Mouse (Mus musculus) embryonic facial prominence, embryonic 14.5 days (tissue): ENCODE results near the gene Shroom3. TPM values are rescaled to one million over a fixed set of nuclear protein-coding genes. Genes with fewer than 3 reads are reported as not detected.

Source experiments
- ATAC-seq: fragments of 200-750 bp; cut with Nextera tagmentation; 2 replicates; pipeline ENCODE4 v1.8.0; 2017; ENCODE audit warnings: low read depth, moderate number of reproducible peaks, moderate TSS enrichment
- DNase-seq: peaks from one replicate; pipeline ENCODE4 v3.0.0-alpha.2; 2015; ENCODE audit warnings: low spot score
- H3K27ac ChIP-seq: fragments of 300-500 bp; sonication (generic); replicated peaks from 2 replicates; pipeline ENCODE4 v1.5.1; 2014; ENCODE audit warnings: low read depth, mild to moderate bottlenecking, low read length, moderate library complexity
- H3K27me3 ChIP-seq: fragments of 300-500 bp; sonication (generic); replicated peaks from 2 replicates; pipeline ENCODE4 v1.6.1; 2014; ENCODE audit warnings: low read length; ENCODE audit not compliant: control insufficient read depth, insufficient read depth
- H3K36me3 ChIP-seq: fragments of 300-500 bp; sonication (generic); 2 replicates; pipeline ENCODE4 v1.6.1; 2014; ENCODE audit warnings: low read length, mixed read lengths; ENCODE audit not compliant: control insufficient read depth, insufficient read depth
- H3K4me1 ChIP-seq: fragments of 300-500 bp; sonication (generic); 2 replicates; pipeline ENCODE4 v1.6.1; 2014; ENCODE audit warnings: antibody characterized with exemption, low read length; ENCODE audit not compliant: control insufficient read depth, insufficient read depth
- H3K4me2 ChIP-seq: fragments of 300-500 bp; sonication (generic); 2 replicates; pipeline ENCODE4 v1.6.1; 2014; ENCODE audit warnings: low read depth, mild to moderate bottlenecking, low read length, moderate library complexity, mixed read lengths
- H3K4me3 ChIP-seq: fragments of 300-500 bp; sonication (generic); 2 replicates; pipeline ENCODE4 v1.5.1; 2014; ENCODE audit warnings: low read depth, mild to moderate bottlenecking, low read length
- H3K9ac ChIP-seq: fragments of 300-500 bp; sonication (generic); 2 replicates; pipeline ENCODE4 v1.6.1; 2014; ENCODE audit warnings: low read depth, mild to moderate bottlenecking, low read length, moderate library complexity, mixed read lengths
- H3K9me3 ChIP-seq: fragments of 300-500 bp; sonication (generic); 2 replicates; pipeline ENCODE4 v1.6.1; 2016; ENCODE audit warnings: low read length; ENCODE audit not compliant: control insufficient read depth
- WGBS: fragments of 180-500 bp; shearing (Covaris S2); extraction: QIAGEN DNeasy Blood & Tissue Kit; methylation state at CpG from one replicate; pipeline ENCODE4 v1.1.7; 2014; 5-methylcytosine and 5-hydroxymethylcytosine counted together
- polyA plus RNA-seq: library from polyadenylated mRNA; unstranded; fragments of >200 nt; fragmentation: Nextera tagmentation; extraction: Ambion mirVana; gene quantifications from 2 replicates; pipeline ENCODE4 v1.2.1, GENCODE M21; 2014

Shroom3 gene
- polyA plus RNA-seq, 1 experiment from 2014 or later: 3.4 TPM

DNA sequence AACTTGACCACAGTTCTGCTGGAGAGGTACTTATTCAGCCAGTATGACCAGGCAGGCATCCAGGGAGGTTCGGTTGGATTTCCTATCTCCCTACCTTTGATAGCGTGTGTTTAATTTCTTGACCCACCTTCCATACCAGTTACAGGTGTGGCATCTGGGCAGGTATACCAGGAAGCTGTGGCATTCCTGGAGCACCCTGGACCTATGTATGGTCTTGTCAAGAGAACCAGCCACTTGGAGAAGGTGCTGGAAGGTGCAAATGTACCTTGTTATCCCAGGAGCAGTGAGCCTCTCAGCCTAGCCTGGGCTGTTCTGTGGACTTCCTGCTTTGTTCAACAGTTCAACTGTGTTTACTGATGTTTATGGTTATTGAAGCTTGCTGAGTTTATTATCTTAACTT lies 197.2 kb downstream of the Shroom3 start:
- Histone ChIP-seq H3K4me1 (no peaks in the 10 kb centered on the region), H3K4me3 (no peak overlapping the region), H3K27ac (no peak overlapping the region), H3K9ac (no peak overlapping the region), H3K36me3 (no peaks in the 10 kb centered on the region), H3K27me3 (no peaks in the 10 kb centered on the region), H3K9me3 (no peaks in the 10 kb centered on the region), H3K4me2 (no peak overlapping the region)
- DNase-seq (no peak), ATAC-seq (no peak)
- WGBS: 89% methylated on average over 2 of the region's 2 CpGs

- 41% methylated on average over 4 of the region's 4 CpGs for WGBS
- Histone ChIP-seq H3K9me3 (no peaks in the 10 kb centered on the region), H3K4me1 (no peaks in the 10 kb centered on the region), H3K9ac (no peak overlapping the region), H3K27me3 (no peaks in the 10 kb centered on the region), H3K27ac (no peak overlapping the region), H3K4me2 (no peak overlapping the region), H3K4me3 (no peak overlapping the region), H3K36me3 (no peaks in the 10 kb centered on the region)
- no peak for DNase-seq
- ATAC-seq: no peak
These were observed 197.7 kb downstream of the Shroom3 start for GRCm38 (mm10) chr5:92880893-92881292.

DNA sequence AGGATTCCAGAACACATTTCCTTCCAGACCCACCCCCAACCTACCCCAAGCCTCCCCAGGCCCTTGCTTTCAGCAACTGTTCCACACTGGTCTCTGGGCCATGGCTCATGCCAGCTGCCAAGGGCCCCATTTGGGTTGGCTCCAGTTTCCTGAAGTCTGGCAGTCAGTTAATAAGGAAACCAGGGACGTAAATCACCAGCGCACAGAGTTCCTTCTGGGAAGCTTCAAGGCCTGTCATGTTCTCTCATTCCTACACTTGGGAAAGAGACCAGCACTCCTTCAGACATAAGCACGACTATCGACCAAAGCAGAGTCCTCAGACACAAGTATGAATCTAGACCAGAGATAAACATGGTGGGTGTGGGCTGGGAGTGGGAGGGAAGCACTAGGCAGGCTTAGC lies 202.9 kb downstream of the Shroom3 start:
- no peak overlapping the region for H3K4me2 ChIP-seq

GRCm38 (mm10) chr5:92887501-92887900 lies 204.3 kb downstream of the Shroom3 start:
- no peaks in the 10 kb centered on the region for H3K9me3 ChIP-seq
- no peaks in the 10 kb centered on the region for H3K27me3 ChIP-seq
- no peak overlapping the region for H3K4me2 ChIP-seq
- no peak overlapping the region for H3K9ac ChIP-seq
- H3K27ac ChIP-seq: no peak overlapping the region
- WGBS: 50% methylated on average over 3 of the region's 3 CpGs
- H3K4me1 ChIP-seq: no peaks in the 10 kb centered on the region
- no peaks in the 10 kb centered on the region for H3K36me3 ChIP-seq
- H3K4me3 ChIP-seq: no peak overlapping the region
- DNase-seq (no peak), ATAC-seq (no peak)

More for the DNA sequence above, 202.9 kb downstream of the Shroom3 start:
- Histone ChIP-seq H3K9ac (no peak overlapping the region), H3K9me3 (no peaks in the 10 kb centered on the region), H3K27ac (no peak overlapping the region), H3K36me3 (no peaks in the 10 kb centered on the region), H3K4me3 (no peak overlapping the region), H3K4me1 (no peaks in the 10 kb centered on the region), H3K27me3 (no peaks in the 10 kb centered on the region)
- 0 out of 2 replicates have a peak, but pooled peaks have one; percentile 41 for ATAC-seq
- DNase-seq: peak; percentile 19
- WGBS: 66% methylated on average over 4 of the region's 4 CpGs

DNA sequence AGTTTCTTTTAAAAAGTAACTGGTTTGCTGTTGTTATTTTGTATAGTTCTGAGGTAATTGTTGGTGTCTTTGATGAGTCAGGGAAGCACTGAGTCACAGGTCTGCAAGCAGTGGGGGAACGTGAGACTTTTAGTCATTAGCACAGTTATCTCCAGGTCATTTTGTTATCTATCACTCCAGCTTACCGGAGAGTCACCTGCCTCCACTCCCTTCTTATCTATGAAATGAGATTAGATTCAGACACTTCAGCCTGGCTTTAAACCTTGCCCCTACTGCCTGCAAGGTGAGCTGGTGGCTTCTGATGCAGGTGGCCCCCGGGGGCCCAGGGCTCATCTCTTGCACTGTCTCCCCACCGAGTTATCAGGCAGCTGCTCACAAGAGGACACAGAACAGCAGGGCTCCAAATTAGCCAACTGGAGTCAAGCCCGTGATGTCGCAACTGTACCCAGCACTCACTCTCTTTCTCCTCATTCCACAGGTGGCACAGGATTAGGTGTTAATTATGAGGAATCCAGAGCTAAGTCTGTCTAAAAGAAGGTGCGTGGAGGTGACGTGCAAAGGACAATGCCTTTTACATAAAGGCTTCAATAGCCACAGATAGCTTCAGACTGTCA lies 205.5 kb downstream of the Shroom3 start:
- Histone ChIP-seq H3K9me3 (no peaks in the 10 kb centered on the region), H3K9ac (no peak overlapping the region), H3K4me2 (no peak overlapping the region), H3K4me3 (no peak overlapping the region), H3K36me3 (no peaks in the 10 kb centered on the region), H3K27ac (no peak overlapping the region), H3K27me3 (no peaks in the 10 kb centered on the region), H3K4me1 (peaks cover 3% of the 10 kb centered on the region; the same call in 1 of the 2 replicates)
- ATAC-seq: no peak
- no peak for DNase-seq
- 58% methylated on average over 8 of the region's 8 CpGs for WGBS

DNA sequence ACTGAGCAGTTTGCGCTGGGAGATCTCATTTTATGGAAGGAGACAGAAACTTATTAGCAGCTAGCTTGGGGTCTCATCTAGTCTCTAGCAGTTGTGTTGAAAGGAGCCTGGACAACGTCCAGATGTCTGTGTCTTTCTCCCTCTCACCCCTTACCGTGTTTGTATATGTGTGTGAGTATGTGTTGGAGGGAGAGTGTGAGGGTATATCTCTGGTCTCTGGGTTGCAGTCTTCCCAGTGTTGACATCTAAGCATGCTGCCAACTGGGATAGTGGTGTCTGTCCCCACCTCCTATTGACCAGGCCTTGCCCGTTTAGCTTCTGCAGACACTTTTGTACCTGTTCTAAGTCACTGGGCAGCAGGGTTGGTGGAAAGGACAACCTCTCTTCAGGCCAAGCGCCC lies 207.7 kb downstream of the Shroom3 start:
- Histone ChIP-seq H3K27me3 (no peaks in the 10 kb centered on the region), H3K27ac (no peak overlapping the region), H3K36me3 (no peaks in the 10 kb centered on the region), H3K9ac (no peak overlapping the region), H3K4me3 (no peak overlapping the region), H3K9me3 (no peaks in the 10 kb centered on the region), H3K4me1 (peaks cover 5% of the 10 kb centered on the region; the same call in 1 of the 2 replicates), H3K4me2 (no peak overlapping the region)
- 78% methylated on average over 5 of the region's 5 CpGs for WGBS
- no peak for ATAC-seq
- no peak for DNase-seq

- Histone ChIP-seq H3K27me3 (no peaks in the 10 kb centered on the region), H3K4me3 (no peak overlapping the region), H3K9ac (no peak overlapping the region), H3K27ac (no peak overlapping the region), H3K36me3 (no peaks in the 10 kb centered on the region), H3K4me2 (no peak overlapping the region), H3K9me3 (no peaks in the 10 kb centered on the region), H3K4me1 (peaks cover 9% of the 10 kb centered on the region; the same call in 1 of the 2 replicates)
- ATAC-seq (no peak), DNase-seq (no peak)
- 25% methylated on average over 4 of the region's 4 CpGs for WGBS
These were observed 210.0 kb downstream of the Shroom3 start for GRCm38 (mm10) chr5:92893284-92893683.

DNA sequence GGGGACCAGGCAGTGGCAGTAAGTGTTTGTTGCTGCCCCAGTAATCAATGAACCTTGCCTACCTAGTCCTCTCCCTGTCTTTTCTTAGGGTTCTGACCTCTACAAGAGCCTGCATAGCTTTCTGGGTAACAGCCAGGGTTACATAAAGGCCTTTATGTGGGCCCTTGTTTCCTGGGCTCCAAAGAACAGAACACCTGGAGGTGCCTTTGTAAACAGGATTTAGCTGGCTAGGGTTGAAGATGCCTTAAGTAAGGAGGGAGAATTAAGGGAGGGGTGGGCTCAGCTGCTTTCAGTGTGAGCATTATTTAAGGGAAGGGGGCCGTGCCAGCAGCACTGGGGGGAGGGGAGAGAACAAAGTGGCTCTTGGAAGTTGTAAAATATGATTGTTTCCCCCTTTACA lies 210.5 kb downstream of the Shroom3 start:
- Histone ChIP-seq H3K9me3 (no peaks in the 10 kb centered on the region), H3K4me1 (peaks cover 13% of the 10 kb centered on the region; the same call in 1 of the 2 replicates), H3K9ac (no peak overlapping the region), H3K27me3 (no peaks in the 10 kb centered on the region), H3K4me2 (no peak overlapping the region), H3K27ac (no peak overlapping the region), H3K36me3 (no peaks in the 10 kb centered on the region), H3K4me3 (no peak overlapping the region)
- no peak for DNase-seq
- 16% methylated on average over 1 of the region's 1 CpGs for WGBS
- no peak for ATAC-seq

- 89% methylated on average over 8 of the region's 8 CpGs for WGBS
- ATAC-seq: no peak
These were observed 212.6 kb downstream of the Shroom3 start for GRCm38 (mm10) chr5:92895877-92896276.

More at GRCm38 (mm10) chr5:92895877-92896276, 212.6 kb downstream of the Shroom3 start:
- Histone ChIP-seq H3K27ac (no peak overlapping the region), H3K4me2 (no peak overlapping the region), H3K4me3 (no peak overlapping the region), H3K4me1 (peaks cover 20% of the 10 kb centered on the region; the same call in 1 of the 2 replicates), H3K9me3 (no peaks in the 10 kb centered on the region), H3K9ac (no peak overlapping the region), H3K36me3 (no peaks in the 10 kb centered on the region), H3K27me3 (no peaks in the 10 kb centered on the region)
- DNase-seq: no peak
